ENCODE assay signal across 33 mouse cellular contexts in the genomic region with DNA sequence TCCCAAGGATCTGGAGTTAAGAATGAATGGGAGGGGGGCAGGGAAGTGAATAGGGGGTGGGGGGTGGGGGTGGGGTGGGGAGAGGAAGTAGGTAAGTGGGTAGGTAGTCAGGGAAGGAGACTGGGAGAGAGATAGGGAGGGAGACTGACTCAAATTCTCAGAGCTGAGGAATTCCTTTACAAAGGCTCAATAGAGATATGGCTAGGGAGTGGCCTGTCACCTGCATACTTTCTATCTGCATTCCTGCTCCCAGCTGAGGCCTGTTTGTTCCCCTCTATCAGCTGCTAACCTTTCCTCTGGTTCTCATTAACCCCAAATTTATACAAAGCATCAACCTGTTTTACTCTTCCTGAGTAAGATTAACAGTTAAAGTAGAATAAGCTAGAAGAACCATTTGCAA.
DNase-seq lines count a peak whose midpoint lies in the region; ATAC-seq and TF ChIP-seq lines count a peak whose summit lies in the region.
"Had no signal": no experiment of that assay in that cellular context is flagged by ENCODE, and none has a peak within 500 bp of the region (broad histone marks: within the 10 kb centered on the region; RNA-seq: fewer than 3 reads in every experiment).

No protein-coding gene starts in this region.

- no peak for DNase-seq in intestine, embryonic 14.5 days (ENCODE audit: low spot score)
- DNase-seq in urinary bladder, postnatal 14 days (ENCODE audit: low spot score) = peak; percentile 24
- no peak for DNase-seq in urinary bladder, adult 2 months (ENCODE audit: low spot score)
- no peak for DNase-seq in kidney, postnatal 25 days
- DNase-seq in layer of hippocampus, postnatal 14 days (ENCODE audit: low spot score in 2 of 2) = no peak
- no peak for DNase-seq in right cerebral cortex, postnatal 36 days (ENCODE audit: low spot score in 2 of 2)
- DNase-seq: adrenal gland, postnatal 25 days; cerebellum, adult 11-12 months; cerebellum, adult 9-11 months; embryo, embryonic 11 days; gastrocnemius, postnatal 14 days; heart, postnatal 14 days; kidney, adult 11 months; kidney, postnatal 14 days; left cerebral cortex, postnatal 4 days; right cerebral cortex, postnatal 14 days; thymus, postnatal 14 days had no signal

- H3K27ac ChIP-seq in intestine, embryonic 14.5 days (ENCODE audit: low read depth) = no peak overlapping the region
- no peak overlapping the region for H3K27ac ChIP-seq in intestine, postnatal 0 days (ENCODE audit: low read depth, low read length)
- no peak overlapping the region for H3K27ac ChIP-seq in stomach, embryonic 14.5 days (ENCODE audit: low read length)
- H3K27ac ChIP-seq: embryonic facial prominence, embryonic 12.5 days; hindbrain, embryonic 10.5 days; layer of hippocampus, adult 2 months; liver, embryonic 12.5 days; midbrain, embryonic 12.5 days; neural tube, embryonic 12.5 days had no signal

- 0 out of 2 replicates have a peak, but pooled peaks cover 6% of the 10 kb centered on the region for H3K4me1 ChIP-seq in intestine, embryonic 14.5 days (replicated peaks; ENCODE audit: control insufficient read depth, insufficient read depth, low read length)
- H3K4me1 ChIP-seq in intestine, postnatal 0 days (replicated peaks; ENCODE audit: control insufficient read depth, insufficient read depth, low read length) = no peaks in the 10 kb centered on the region
- no peaks in the 10 kb centered on the region for H3K4me1 ChIP-seq in stomach, embryonic 14.5 days (ENCODE audit: control insufficient read depth, insufficient read depth, low read length)
- H3K4me1 ChIP-seq: embryonic facial prominence, embryonic 12.5 days; hindbrain, embryonic 10.5 days; liver, embryonic 12.5 days; megakaryocyte, embryonic 14.5 days had no signal

- H3K9ac ChIP-seq in intestine, embryonic 14.5 days (ENCODE audit: low read length) = no peak overlapping the region
- no peak overlapping the region for H3K9ac ChIP-seq in intestine, postnatal 0 days (ENCODE audit: low read depth, low read length)
- no peak overlapping the region for H3K9ac ChIP-seq in stomach, embryonic 14.5 days (replicated peaks; ENCODE audit: low read depth, low read length)
- H3K9ac ChIP-seq: embryonic facial prominence, embryonic 12.5 days; liver, embryonic 12.5 days; liver, postnatal 0 days; midbrain, embryonic 12.5 days; neural tube, embryonic 12.5 days had no signal

- no peaks in the 10 kb centered on the region for H3K9me3 ChIP-seq in intestine, embryonic 14.5 days (ENCODE audit: control insufficient read depth, low read length)
- no peaks in the 10 kb centered on the region for H3K9me3 ChIP-seq in intestine, postnatal 0 days (ENCODE audit: control insufficient read depth)
- no peaks in the 10 kb centered on the region for H3K9me3 ChIP-seq in stomach, embryonic 14.5 days (ENCODE audit: control insufficient read depth, low read depth, low read length)
- H3K9me3 ChIP-seq: embryonic facial prominence, embryonic 12.5 days; G1E; hindbrain, embryonic 10.5 days; liver, embryonic 12.5 days; megakaryocyte, embryonic 14.5 days; midbrain, embryonic 12.5 days; neural tube, embryonic 12.5 days had no signal

- peak; percentile 65; the same call in 1 of the 2 replicates for ATAC-seq in intestine, embryonic 14.5 days (replicated peaks; ENCODE audit: low FRiP score, low TSS enrichment, low read depth)
- no peak for ATAC-seq in intestine, postnatal 0 days
- peak; percentile 89 for ATAC-seq in stomach, embryonic 14.5 days (ENCODE audit: insufficient number of reproducible peaks, insufficient read depth, low FRiP score, low read depth)
- ATAC-seq: forebrain, embryonic 14.5 days; hindbrain, embryonic 16.5 days; liver, embryonic 12.5 days; liver, postnatal 0 days; Patski had no signal

- H3K36me3 ChIP-seq in intestine, embryonic 14.5 days (ENCODE audit: control insufficient read depth, insufficient read depth, low read length) = no peaks in the 10 kb centered on the region
- H3K36me3 ChIP-seq in intestine, postnatal 0 days (ENCODE audit: control insufficient read depth, insufficient read depth) = no peaks in the 10 kb centered on the region
- no peaks in the 10 kb centered on the region for H3K36me3 ChIP-seq in stomach, embryonic 14.5 days (ENCODE audit: control insufficient read depth, insufficient read depth, low read length)
- H3K36me3 ChIP-seq: embryonic facial prominence, embryonic 12.5 days; G1E; hindbrain, embryonic 10.5 days; liver, embryonic 12.5 days; midbrain, embryonic 12.5 days; neural tube, embryonic 12.5 days had no signal

- no peak overlapping the region for H3K4me3 ChIP-seq in intestine, embryonic 14.5 days (ENCODE audit: low read depth, low read length)
- no peak overlapping the region for H3K4me3 ChIP-seq in intestine, postnatal 0 days (ENCODE audit: low read depth, low read length)
- H3K4me3 ChIP-seq in stomach, embryonic 14.5 days (ENCODE audit: low read depth, low read length) = no peak overlapping the region
- H3K4me3 ChIP-seq: embryonic facial prominence, embryonic 12.5 days; hindbrain, embryonic 10.5 days; layer of hippocampus, adult 2 months; liver, embryonic 12.5 days; megakaryocyte, embryonic 14.5 days; midbrain, embryonic 12.5 days; myocyte; neural tube, embryonic 12.5 days had no signal

- H3K27me3 ChIP-seq in intestine, embryonic 14.5 days (replicated peaks; ENCODE audit: control insufficient read depth, insufficient read depth, low read length) = no peaks in the 10 kb centered on the region
- no peaks in the 10 kb centered on the region for H3K27me3 ChIP-seq in intestine, postnatal 0 days (replicated peaks; ENCODE audit: control insufficient read depth, insufficient read depth, low read length)
- no peaks in the 10 kb centered on the region for H3K27me3 ChIP-seq in stomach, embryonic 14.5 days (ENCODE audit: control insufficient read depth, insufficient read depth, low read length)
- H3K27me3 ChIP-seq: CH12.LX; embryonic facial prominence, embryonic 12.5 days; liver, embryonic 12.5 days; megakaryocyte, embryonic 14.5 days; midbrain, embryonic 12.5 days; neural tube, embryonic 12.5 days; Patski had no signal

- no peak overlapping the region for H3K4me2 ChIP-seq in intestine, embryonic 14.5 days (ENCODE audit: low read length)
- no peak overlapping the region for H3K4me2 ChIP-seq in intestine, postnatal 0 days (replicated peaks; ENCODE audit: low read depth)
- no peak overlapping the region for H3K4me2 ChIP-seq in stomach, embryonic 14.5 days (replicated peaks; ENCODE audit: low read depth, low read length)
- H3K4me2 ChIP-seq: embryonic facial prominence, embryonic 12.5 days; liver, embryonic 12.5 days; midbrain, embryonic 12.5 days; neural tube, embryonic 12.5 days had no signal

- TF ChIP-seq CTCF in intestine, postnatal 0 days (IDR thresholded peaks at IDR 0.05; ENCODE audit: low read depth) = no peak
